Mouse (Mus musculus): ENCODE results near the gene Slc16a5. TPM values are rescaled to one million over a fixed set of nuclear protein-coding genes. Genes with fewer than 3 reads are reported as not detected.
A peak's percentile ranks its signal among the peaks of the same experiment; 100 is the strongest.

Gene Slc16a5
- total RNA-seq, 1 experiment from 2014 or later = not detected

DNA sequence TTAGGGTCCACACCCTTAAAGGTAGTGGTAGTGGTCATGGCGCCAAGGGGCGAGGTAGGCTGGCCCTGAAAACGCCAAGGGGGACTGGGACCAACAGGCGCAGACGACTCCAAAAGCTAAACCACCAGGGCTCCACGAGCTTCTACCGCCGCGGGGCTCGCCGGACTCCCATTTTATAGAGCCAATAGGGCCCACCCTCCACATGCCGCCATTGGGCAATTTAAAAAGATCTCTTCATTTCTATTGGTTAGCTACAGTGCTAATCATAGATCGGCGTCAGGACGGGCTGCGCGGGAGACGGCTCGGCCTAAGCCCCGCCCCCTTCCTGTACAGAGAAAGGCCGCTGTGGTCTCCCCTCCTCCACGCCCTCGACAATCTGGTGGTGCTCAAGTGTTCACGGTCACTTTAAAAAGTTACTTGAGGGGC is 52.0 kb downstream of the Slc16a5 start, which contains the start of gene Jpt1:
Jpt1 (minus strand) TSS at position 150 of the 426 bp plus-strand sequence.
- peak; percentile 91 for DNase-seq

DNA sequence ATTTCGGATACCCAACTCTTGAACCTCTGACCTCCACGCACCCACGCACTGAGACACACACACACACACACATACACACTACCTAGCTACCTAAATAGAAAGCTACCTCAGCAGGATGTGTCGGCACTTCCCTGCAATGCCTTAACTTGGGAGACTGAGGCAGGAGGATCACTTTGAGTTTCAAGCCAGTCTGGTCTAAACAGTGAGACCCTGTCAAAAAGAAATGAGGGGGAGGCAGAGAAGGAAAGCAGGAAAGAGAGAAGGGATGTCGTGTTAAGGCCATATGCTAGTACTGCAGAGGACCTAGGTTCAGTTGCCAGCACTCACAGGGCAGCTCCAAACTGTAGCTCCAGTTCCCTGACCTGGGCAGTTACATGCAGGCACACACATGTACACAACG is 52.7 kb downstream of the Slc16a5 start:
- DNase-seq = no peak

DNA sequence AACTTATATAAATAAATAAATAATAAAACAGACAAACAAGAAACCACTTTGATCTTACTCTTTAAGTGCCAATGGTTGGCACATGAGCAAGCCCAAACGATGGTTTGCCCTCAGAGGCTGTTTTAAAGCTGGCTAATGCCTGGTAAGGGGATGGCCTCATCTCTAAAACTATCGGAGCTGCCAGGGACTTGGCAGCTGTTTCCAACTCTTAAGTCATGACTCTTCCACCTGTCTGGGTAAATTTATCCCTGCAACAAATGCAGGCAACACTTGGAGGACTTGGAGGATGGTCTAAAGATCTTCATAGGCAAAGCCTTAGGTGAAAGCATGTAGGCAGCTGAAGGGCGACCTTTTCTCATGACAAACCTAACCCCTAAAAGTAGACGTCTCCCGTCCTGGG is 54.7 kb downstream of the Slc16a5 start:
- DNase-seq = no peak

DNA sequence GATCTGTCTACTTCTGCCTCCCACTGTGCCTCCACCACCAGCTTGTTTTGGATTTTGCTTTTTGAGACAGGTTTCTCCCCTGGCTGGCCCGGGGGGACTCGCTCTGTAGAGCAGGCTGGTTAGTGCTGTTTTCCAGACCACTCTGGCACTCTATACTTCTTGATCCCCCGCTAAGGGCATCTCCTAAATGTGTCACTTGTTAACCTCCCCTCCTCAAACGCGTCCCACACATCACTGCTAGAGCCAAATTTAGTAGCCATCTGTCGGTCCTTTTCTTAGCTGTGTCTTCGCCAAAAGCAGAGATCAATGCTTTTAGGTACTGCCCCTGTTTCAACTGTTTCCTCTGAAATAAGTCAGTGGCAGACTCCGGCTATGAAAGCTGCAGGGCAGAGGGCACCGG is 56.4 kb downstream of the Slc16a5 start:
- DNase-seq = no peak

DNA sequence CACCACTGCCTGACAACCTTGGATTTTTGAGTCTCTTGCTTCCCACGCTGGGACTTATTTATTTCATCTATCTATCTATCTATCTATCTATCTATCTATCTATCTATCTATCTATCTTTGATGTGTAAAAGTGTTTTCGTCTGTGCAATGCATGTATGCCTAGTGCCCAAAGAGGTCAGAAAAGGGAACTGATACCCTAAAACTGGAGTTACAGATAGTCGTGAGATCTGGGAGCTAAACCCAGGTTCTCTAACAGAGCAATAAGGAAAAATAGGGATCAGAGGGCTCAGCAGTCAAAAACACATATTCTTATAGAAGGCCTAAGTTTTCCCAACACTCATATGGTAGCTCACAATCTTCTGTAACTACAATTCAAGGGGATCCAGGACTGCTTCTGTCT is 57.3 kb downstream of the Slc16a5 start:
- no peak for DNase-seq

DNA sequence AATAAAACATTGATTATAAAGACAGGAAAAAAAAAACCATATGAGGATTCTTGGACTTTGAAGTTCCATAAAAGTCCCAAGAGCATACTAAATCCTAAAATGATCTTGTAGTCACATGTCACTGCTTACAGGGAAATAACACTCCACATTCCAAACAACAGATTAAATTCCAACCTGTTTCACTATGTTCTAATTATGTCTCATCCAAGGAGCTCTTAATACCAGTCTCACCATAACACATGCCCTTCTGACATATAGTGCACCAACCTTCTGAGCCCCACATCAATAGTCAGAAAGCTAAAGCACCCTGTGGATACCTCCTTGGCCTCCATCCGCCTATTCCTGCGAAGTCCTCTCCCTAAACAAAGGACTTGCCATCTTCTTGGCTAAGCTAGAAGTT is 57.9 kb downstream of the Slc16a5 start:
- no peak for DNase-seq

DNA sequence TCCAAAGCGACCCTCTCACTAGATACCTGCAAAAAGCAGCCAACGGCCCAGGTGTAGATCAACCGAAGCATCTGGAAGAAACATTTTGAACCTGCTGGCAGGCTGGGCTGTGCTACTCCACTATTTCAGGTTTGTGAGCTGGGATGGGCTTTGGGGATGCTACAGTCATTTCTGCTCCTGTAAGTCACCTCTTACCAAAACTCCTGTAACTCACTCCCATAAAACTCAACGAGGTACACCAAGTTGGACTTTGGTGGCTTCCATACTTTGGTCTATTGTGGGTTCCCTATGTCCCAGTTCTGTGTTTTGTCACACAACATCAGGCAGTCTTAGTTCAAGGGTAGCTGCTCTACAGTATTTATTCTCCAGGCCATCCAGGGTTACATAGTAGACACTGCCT is 58.8 kb downstream of the Slc16a5 start:
- no peak for DNase-seq

DNA sequence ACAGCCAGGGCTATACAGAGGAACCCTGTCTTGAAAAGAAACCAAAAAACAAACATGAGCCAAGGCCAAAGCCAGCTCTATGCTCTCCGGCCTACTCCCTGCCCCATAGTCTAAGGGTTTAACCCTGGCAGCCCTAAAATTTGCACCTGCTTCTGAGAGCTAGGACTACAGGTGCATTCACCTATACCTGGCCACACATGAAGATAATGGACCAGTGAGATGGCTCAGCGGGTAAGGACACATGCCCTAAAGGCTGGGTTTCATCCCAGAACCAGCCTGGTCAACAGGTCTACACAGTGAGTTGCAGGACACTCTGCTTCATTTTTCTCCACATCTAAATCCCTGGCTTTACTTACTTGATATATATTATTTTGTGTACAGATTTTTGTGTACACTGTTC is 60.0 kb downstream of the Slc16a5 start:
- DNase-seq = no peak

DNA sequence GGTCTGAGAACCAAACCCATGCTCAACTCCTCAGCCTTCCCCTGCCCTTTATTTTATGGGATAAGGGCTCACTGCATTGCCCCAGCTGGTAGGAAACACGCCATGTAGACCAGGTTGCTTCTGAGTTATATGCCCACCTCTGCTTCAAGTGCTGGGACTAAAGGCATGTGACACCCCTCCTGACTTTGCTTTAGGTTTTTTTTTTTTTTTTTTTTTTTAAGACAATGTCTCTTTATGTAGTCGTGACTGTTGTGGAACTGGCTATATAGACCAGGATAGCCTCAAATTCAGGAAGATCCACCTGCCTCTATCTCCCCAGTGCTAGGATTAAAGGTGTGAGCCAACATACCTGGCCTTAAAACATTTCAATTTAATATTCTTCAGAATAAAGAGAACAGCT is 60.4 kb downstream of the Slc16a5 start:
- no peak for DNase-seq

Small RNA genes lying within 50 kb of the gene (microRNA-seq; reads per million reads assigned to microRNA genes)
- gene Mir3968 = 0 reads per million in 2 experiments

Other genes with a start within 250 kb of the Slc16a5 start
- gene Grin2c, start 195.2 kb upstream of the Slc16a5 start, total RNA-seq (2021) = 2.5 and 3.5 TPM in 2 replicates
- 1,338 and 1,408 TPM in 2 replicates for gene Fdxr, start 185.4 kb upstream of the Slc16a5 start, total RNA-seq (2021)
- gene Fads6, start 164.8 kb upstream of the Slc16a5 start, total RNA-seq (2021) = 75.5 and 93.9 TPM in 2 replicates
- not detected in 2 replicates for gene Otop2, start 155.3 kb upstream of the Slc16a5 start, total RNA-seq (2021)
- 0.62 and 0.79 TPM in 2 replicates for gene Ush1g, start 140.4 kb upstream of the Slc16a5 start, total RNA-seq (2021)
- not detected in 2 replicates for gene Otop3, start 127.7 kb upstream of the Slc16a5 start, total RNA-seq (2021)
- 13.2 and 14.8 TPM in 2 replicates for gene Hid1, start 94.7 kb upstream of the Slc16a5 start, total RNA-seq (2021)
- 59.1 and 82.5 TPM in 2 replicates for gene Cdr2l, start 80.6 kb upstream of the Slc16a5 start, total RNA-seq (2021)
- 140 and 153 TPM in 2 replicates for gene Mrpl58, start 58.7 kb upstream of the Slc16a5 start, total RNA-seq (2021)
- gene Atp5h, start 42.5 kb upstream of the Slc16a5 start, total RNA-seq (2021) = 518 and 521 TPM in 2 replicates
- gene Kctd2, start 42.3 kb upstream of the Slc16a5 start, total RNA-seq (2021) = 59.9 and 72.4 TPM in 2 replicates
- gene Trim80, start 21.9 kb upstream of the Slc16a5 start, total RNA-seq (2021) = 0.21 TPM in 1 of 2 replicates, not detected in the other
- 11.4 and 11.5 TPM in 2 replicates for gene Armc7, start 13.2 kb downstream of the Slc16a5 start, total RNA-seq (2021)
- gene Nt5c, start 29.4 kb downstream of the Slc16a5 start, total RNA-seq (2021) = 131 and 151 TPM in 2 replicates
- 91.7 and 92.8 TPM in 2 replicates for gene Jpt1, start 51.9 kb downstream of the Slc16a5 start, total RNA-seq (2021)
- gene Sumo2, start 73.8 kb downstream of the Slc16a5 start, total RNA-seq (2021) = 254 and 263 TPM in 2 replicates
- gene Nup85, start 102.0 kb downstream of the Slc16a5 start, total RNA-seq (2021) = 54.0 and 60.7 TPM in 2 replicates
- 89.3 and 99.8 TPM in 2 replicates for gene Mrps7, start 141.5 kb downstream of the Slc16a5 start, total RNA-seq (2021)
- 25.4 and 31.1 TPM in 2 replicates for gene Gga3, start 141.6 kb downstream of the Slc16a5 start, total RNA-seq (2021)
- gene Mif4gd, start 150.5 kb downstream of the Slc16a5 start, total RNA-seq (2021) = 135 and 205 TPM in 2 replicates
- 107 and 114 TPM in 2 replicates for gene Slc25a19, start 165.8 kb downstream of the Slc16a5 start, total RNA-seq (2021)
- 109 and 166 TPM in 2 replicates for gene Grb2, start 246.1 kb downstream of the Slc16a5 start, total RNA-seq (2021)